Mouse (Mus musculus) adipocyte (in vitro differentiated cells): ENCODE measurements around the gene Ptcd2.
"Not testable (repeated sequence)": the region's sequence is repeated elsewhere in the genome, so short reads cannot be mapped to it uniquely, and the experiment has no call there.

Experiments used
- DNase-seq: peaks from one replicate; pipeline ENCODE4 v3.0.0-alpha.2; 2016; ENCODE audit warnings: low spot score

Gene Ptcd2

GRCm38 (mm10) chr13:99355861-99356260 is 11.4 kb upstream of the Ptcd2 start:
- no peak for DNase-seq

- no peak for DNase-seq
Measured at GRCm38 (mm10) chr13:99355072-99355471, 10.6 kb upstream of the Ptcd2 start.

- no peak for DNase-seq
Measured at GRCm38 (mm10) chr13:99353490-99353851, 9.0 kb upstream of the Ptcd2 start.

GRCm38 (mm10) chr13:99352758-99353489 is 8.4 kb upstream of the Ptcd2 start:
- DNase-seq, result peak; percentile 98

- DNase-seq, result no peak
Measured at GRCm38 (mm10) chr13:99351596-99351995, 7.1 kb upstream of the Ptcd2 start.

GRCm38 (mm10) chr13:99351186-99351585 is 6.7 kb upstream of the Ptcd2 start:
- DNase-seq, result no peak

- DNase-seq, result no peak
Measured at GRCm38 (mm10) chr13:99350009-99350408, 5.5 kb upstream of the Ptcd2 start.

- DNase-seq, result no peak
Measured at GRCm38 (mm10) chr13:99343876-99344598, 468 bp downstream of the Ptcd2 start.

GRCm38 (mm10) chr13:99341504-99341903 is 3.0 kb downstream of the Ptcd2 start:
- DNase-seq, result no peak

GRCm38 (mm10) chr13:99337510-99337909 is 7.0 kb downstream of the Ptcd2 start:
- no peak for DNase-seq

- DNase-seq, result no peak
Measured at GRCm38 (mm10) chr13:99331255-99331654, 13.2 kb downstream of the Ptcd2 start.

GRCm38 (mm10) chr13:99324337-99324685 is 20.2 kb downstream of the Ptcd2 start:
- DNase-seq, result not testable (repeated sequence)

- DNase-seq, result no peak
Measured at GRCm38 (mm10) chr13:99323632-99324336, 20.7 kb downstream of the Ptcd2 start.

- DNase-seq, result not testable (repeated sequence)
Measured at GRCm38 (mm10) chr13:99322915-99323314, 21.6 kb downstream of the Ptcd2 start.

- DNase-seq, result no peak
Measured at GRCm38 (mm10) chr13:99320453-99320852, 24.1 kb downstream of the Ptcd2 start.

- peak; percentile 27 for DNase-seq
Measured at GRCm38 (mm10) chr13:99317058-99317457, 27.4 kb downstream of the Ptcd2 start.

GRCm38 (mm10) chr13:99316366-99316765 is 28.1 kb downstream of the Ptcd2 start:
- no peak for DNase-seq

GRCm38 (mm10) chr13:99314657-99315181 is 29.8 kb downstream of the Ptcd2 start:
- DNase-seq, result no peak

GRCm38 (mm10) chr13:99314098-99314497 is 30.4 kb downstream of the Ptcd2 start:
- no peak for DNase-seq

GRCm38 (mm10) chr13:99308393-99308792 is 36.1 kb downstream of the Ptcd2 start:
- no peak for DNase-seq

- peak; percentile 30 for DNase-seq
Measured at GRCm38 (mm10) chr13:99307930-99308359, 36.6 kb downstream of the Ptcd2 start.

GRCm38 (mm10) chr13:99306164-99306563 is 38.3 kb downstream of the Ptcd2 start:
- no peak for DNase-seq

- no peak for DNase-seq
Measured at GRCm38 (mm10) chr13:99305186-99305585, 39.3 kb downstream of the Ptcd2 start.
